Mouse (Mus musculus) liver, postnatal 0 days (tissue): ENCODE measurements around the gene Sar1b. TPM values are rescaled to one million over a fixed set of nuclear protein-coding genes. Genes with fewer than 3 reads are reported as not detected.

Experiments
- ATAC-seq: fragments of 200-750 bp; cut with Nextera tagmentation; 2 replicates; pipeline ENCODE4 v1.8.0; 2017; ENCODE audit warnings: mild to moderate bottlenecking, moderate library complexity
- DNase-seq: peaks from one replicate; pipeline ENCODE4 v3.0.0-alpha.2; 2016
- H3K27ac ChIP-seq: fragments of 300-500 bp; sonication (generic); 2 replicates; pipeline ENCODE4 v1.5.1; 2014; ENCODE audit warnings: antibody characterized with exemption, moderate library complexity, mild to moderate bottlenecking, low read depth
- H3K27me3 ChIP-seq: fragments of 300-500 bp; sonication (generic); 2 replicates; pipeline ENCODE4 v1.6.1; 2014; ENCODE audit warnings: low read length, control low read depth, mixed read lengths; ENCODE audit not compliant: insufficient read depth
- H3K36me3 ChIP-seq: fragments of 300-500 bp; sonication (generic); replicated peaks from 2 replicates; pipeline ENCODE4 v1.6.1; 2014; ENCODE audit warnings: mild to moderate bottlenecking, control low read depth, low read length, moderate library complexity, mixed read lengths; ENCODE audit not compliant: insufficient read depth
- H3K4me1 ChIP-seq: fragments of 300-500 bp; sonication (generic); 2 replicates; pipeline ENCODE4 v1.6.1; 2014; ENCODE audit warnings: antibody characterized with exemption, mild to moderate bottlenecking, control low read depth; ENCODE audit not compliant: insufficient read depth
- H3K4me2 ChIP-seq: fragments of 300-500 bp; sonication (generic); 2 replicates; pipeline ENCODE4 v1.6.1; 2014; ENCODE audit warnings: low read depth, mild to moderate bottlenecking, low read length, moderate library complexity, mixed read lengths
- H3K4me3 ChIP-seq: fragments of 300-500 bp; sonication (generic); 2 replicates; pipeline ENCODE4 v1.5.1; 2014; ENCODE audit warnings: low read depth, low read length
- H3K9ac ChIP-seq: fragments of 300-500 bp; sonication (generic); replicated peaks from 2 replicates; pipeline ENCODE4 v1.6.1; 2014; ENCODE audit warnings: mild to moderate bottlenecking, moderate library complexity
- H3K9me3 ChIP-seq: fragments of 300-500 bp; sonication (generic); 2 replicates; pipeline ENCODE4 v1.6.1; 2016; ENCODE audit warnings: mild to moderate bottlenecking, control low read depth, low read length, mixed read lengths
- CTCF ChIP-seq: sonication (generic); IDR thresholded peaks from 2 replicates; pipeline ENCODE4 v1.5.1; 2016; ENCODE audit warnings: antibody characterized with exemption, low read depth
- EP300 ChIP-seq: IDR thresholded peaks from 2 replicates; pipeline ENCODE4 v1.6.1; 2016; ENCODE audit warnings: antibody characterized with exemption, low read depth, mild to moderate bottlenecking
- WGBS: fragments of 180-500 bp; shearing (Covaris S2); extraction: QIAGEN DNeasy Blood & Tissue Kit; methylation state at CpG from one replicate; pipeline ENCODE4 v1.1.7; 2014; ENCODE audit not compliant: insufficient replicate concordance; 5-methylcytosine and 5-hydroxymethylcytosine counted together
- polyA plus RNA-seq: library from polyadenylated mRNA; unstranded; fragments of >200 nt; fragmentation: Nextera tagmentation; extraction: Ambion mirVana; gene quantifications from 2 replicates; pipeline ENCODE4 v1.2.1, GENCODE M21; 2015

The Sar1b gene
- polyA plus RNA-seq, 1 experiment from 2014 or later: 204 TPM

DNA sequence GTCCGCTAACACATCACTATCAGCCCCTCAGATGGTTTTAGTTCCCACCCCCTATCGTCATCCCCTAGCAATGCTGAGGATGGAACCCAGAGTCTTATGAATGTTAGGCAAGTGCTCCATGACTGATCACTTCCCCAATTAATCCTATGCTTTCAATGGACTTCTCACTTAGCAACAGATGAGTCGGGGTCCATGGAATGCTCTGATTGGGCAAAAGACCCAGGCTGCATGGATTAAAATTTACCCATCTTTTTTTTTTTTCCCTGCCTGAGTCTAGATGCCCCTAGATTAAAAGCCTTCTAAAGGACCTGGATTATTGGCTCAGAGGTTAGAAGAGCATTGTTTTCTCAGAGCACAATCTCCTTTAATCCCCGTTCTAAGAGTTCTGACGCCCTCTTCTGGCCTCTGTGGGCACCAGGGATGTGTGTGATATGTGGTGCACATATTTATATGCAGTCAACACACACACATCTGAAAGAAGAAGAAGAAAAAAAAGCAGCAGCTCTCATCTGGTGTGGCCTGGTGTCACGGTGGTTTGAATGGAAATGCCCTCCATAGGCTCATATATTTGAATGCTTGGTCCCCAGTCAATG lies 46.2 kb downstream of the Sar1b start:
- 60% methylated on average over 6 of the region's 6 CpGs for WGBS
- DNase-seq: peak; percentile 65
- no peak overlapping the region for H3K4me3 ChIP-seq
- ATAC-seq: no peak
- peaks cover 6% of the 10 kb centered on the region for H3K4me1 ChIP-seq
- H3K27ac ChIP-seq: no peak overlapping the region
- TF ChIP-seq EP300: no peak
- TF ChIP-seq CTCF: peak; percentile 36; the same call in 1 of the 2 replicates
- no peaks in the 10 kb centered on the region for H3K36me3 ChIP-seq
- no peaks in the 10 kb centered on the region for H3K27me3 ChIP-seq
- no peak overlapping the region for H3K9ac ChIP-seq
- no peaks in the 10 kb centered on the region for H3K9me3 ChIP-seq
- H3K4me2 ChIP-seq: no peak overlapping the region

DNA sequence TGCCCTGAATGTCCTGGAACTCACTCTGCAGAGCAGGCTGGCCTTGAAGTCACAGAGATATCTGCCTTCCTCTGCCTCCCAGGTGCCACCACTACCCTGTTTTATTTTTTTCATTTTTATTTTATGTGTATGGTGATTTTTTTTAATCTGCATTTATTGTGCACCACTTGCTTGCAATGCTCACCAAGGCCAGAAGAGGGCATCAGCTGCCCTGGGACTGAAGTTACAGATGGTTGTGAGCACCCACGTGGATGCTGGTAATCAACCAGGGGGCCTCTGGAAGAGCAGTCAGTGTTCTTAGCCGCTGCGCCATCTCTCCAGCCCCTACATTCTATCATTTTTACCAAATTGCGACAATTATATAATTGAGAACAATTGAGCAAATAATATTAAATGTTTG lies 47.7 kb downstream of the Sar1b start:
- H3K27me3 ChIP-seq: no peaks in the 10 kb centered on the region
- ATAC-seq: no peak
- no peak overlapping the region for H3K9ac ChIP-seq
- DNase-seq: no peak
- no peak overlapping the region for H3K27ac ChIP-seq
- peaks cover 2% of the 10 kb centered on the region; the same call in 1 of the 2 replicates for H3K36me3 ChIP-seq
- 86% methylated on average over 4 of the region's 4 CpGs for WGBS
- peaks cover 2% of the 10 kb centered on the region for H3K4me1 ChIP-seq
- H3K4me2 ChIP-seq: no peak overlapping the region
- H3K9me3 ChIP-seq: no peaks in the 10 kb centered on the region
- H3K4me3 ChIP-seq: no peak overlapping the region
- TF ChIP-seq CTCF: peak; percentile 52
- TF ChIP-seq EP300: no peak

DNA sequence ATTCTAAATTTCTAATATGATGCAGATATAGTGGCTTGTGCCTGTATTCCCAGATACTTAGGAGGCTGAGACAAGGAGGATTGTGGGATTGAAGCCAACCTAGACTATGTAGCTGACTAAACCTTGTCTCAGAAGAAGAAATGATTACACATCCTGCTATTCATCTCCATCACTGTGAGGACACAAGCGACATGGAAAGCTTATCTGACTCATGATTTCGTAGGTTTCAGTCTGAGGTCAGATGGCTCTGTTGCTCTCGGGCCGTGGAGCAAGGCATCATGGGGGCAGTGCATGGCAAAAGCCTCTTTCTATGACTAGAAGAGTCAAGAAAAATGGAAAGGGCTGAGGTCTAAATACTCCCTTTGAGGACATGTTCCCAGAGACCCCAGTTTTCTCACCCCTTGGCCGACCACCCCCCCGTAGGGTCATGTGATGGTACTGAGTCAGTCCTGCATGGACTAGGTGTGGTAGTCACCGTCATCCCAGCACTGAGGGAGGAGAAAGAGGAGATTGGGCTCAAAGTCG lies 48.6 kb downstream of the Sar1b start:
- DNase-seq: no peak
- H3K9me3 ChIP-seq: no peaks in the 10 kb centered on the region

DNA sequence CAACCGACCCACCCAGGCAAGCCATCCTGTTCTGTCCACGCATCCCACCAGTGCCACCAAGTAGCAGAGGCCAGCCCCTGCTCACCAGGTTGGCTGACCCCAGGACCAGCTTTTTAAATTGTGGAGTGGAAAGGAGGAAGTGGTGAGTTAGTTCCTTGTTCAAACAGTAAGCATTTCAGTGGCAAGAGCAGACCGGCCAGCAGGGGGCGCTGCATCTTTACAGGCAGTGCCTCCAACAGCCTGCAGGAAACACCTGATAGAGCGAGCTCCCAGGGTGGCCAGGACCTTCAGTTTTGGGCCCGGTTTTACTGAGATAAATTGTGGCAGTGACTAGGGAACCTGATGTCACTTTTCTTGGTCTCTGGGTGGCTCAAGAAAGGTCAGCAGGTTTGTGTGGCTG lies 54.3 kb downstream of the Sar1b start:
- 27% methylated on average over 6 of the region's 6 CpGs for WGBS
- H3K9me3 ChIP-seq: no peaks in the 10 kb centered on the region
- no peak overlapping the region for H3K4me3 ChIP-seq
- H3K27me3 ChIP-seq: no peaks in the 10 kb centered on the region
- no peak overlapping the region for H3K4me2 ChIP-seq
- H3K9ac ChIP-seq: no peak overlapping the region; the same call in 1 of the 2 replicates
- peaks cover 8% of the 10 kb centered on the region for H3K4me1 ChIP-seq
- DNase-seq: peak; percentile 96
- peaks cover 11% of the 10 kb centered on the region; the same call in 1 of the 2 replicates for H3K36me3 ChIP-seq
- peak; percentile 99 for TF ChIP-seq CTCF
- TF ChIP-seq EP300: no peak
- H3K27ac ChIP-seq: no peak overlapping the region
- ATAC-seq: peak; percentile 67

More for the DNA sequence above, 48.6 kb downstream of the Sar1b start:
- no peak for TF ChIP-seq CTCF
- no peak for TF ChIP-seq EP300
- no peak overlapping the region for H3K4me2 ChIP-seq
- WGBS: 84% methylated on average over 8 of the region's 8 CpGs
- no peaks in the 10 kb centered on the region for H3K27me3 ChIP-seq
- no peak for ATAC-seq
- H3K36me3 ChIP-seq: peaks cover 7% of the 10 kb centered on the region; the same call in 1 of the 2 replicates
- peaks cover 2% of the 10 kb centered on the region for H3K4me1 ChIP-seq
- no peak overlapping the region for H3K27ac ChIP-seq
- no peak overlapping the region for H3K4me3 ChIP-seq
- no peak overlapping the region for H3K9ac ChIP-seq

DNA sequence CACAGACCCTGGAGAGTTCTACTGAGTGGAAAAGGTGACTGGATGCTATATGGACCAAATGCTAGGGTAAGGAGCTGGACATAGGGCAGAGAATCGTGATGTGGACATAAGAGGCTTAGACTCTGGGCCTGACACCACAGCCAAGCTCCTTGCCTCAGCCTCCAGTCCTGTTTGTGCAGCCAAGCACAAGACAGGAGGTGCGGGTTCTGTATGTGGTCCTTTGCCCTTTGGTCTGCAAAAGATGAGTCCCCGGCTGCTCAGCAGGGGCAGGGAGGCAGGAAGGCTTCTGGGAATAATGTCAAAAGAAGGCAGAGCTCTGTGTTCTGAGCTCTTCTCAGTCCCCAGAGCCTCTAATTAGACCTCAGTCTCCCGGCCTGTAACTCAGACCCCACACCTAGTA lies 55.4 kb downstream of the Sar1b start:
- TF ChIP-seq EP300: no peak
- Histone ChIP-seq H3K9ac (no peak overlapping the region), H3K9me3 (no peaks in the 10 kb centered on the region), H3K27me3 (no peaks in the 10 kb centered on the region), H3K36me3 (peaks cover 11% of the 10 kb centered on the region; the same call in 1 of the 2 replicates), H3K27ac (no peak overlapping the region), H3K4me1 (peaks cover 16% of the 10 kb centered on the region), H3K4me3 (no peak overlapping the region), H3K4me2 (no peak overlapping the region)
- DNase-seq (no peak), ATAC-seq (no peak)
- 74% methylated on average over 4 of the region's 4 CpGs for WGBS

DNA sequence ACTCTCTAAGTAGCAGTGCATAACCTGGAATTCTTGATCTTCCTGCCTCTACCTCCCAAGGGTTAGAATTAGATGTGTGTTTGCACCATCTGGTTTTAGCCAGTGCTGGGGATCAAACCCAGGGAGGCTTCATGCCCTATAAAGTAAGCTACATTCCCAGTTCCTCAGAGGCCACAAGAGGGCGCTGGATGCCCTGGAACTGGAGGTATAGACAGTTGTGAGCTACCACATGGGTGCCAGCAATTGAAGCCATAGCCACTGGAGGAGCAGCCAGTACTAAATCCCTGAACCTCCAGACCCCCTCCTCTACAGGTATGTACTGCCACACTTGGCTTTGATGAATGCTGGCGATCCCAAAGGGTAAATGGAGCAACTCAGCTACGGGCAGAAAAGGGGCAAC lies 56.5 kb downstream of the Sar1b start:
- TF ChIP-seq CTCF (peak; percentile 77), EP300 (no peak)
- Histone ChIP-seq H3K9me3 (no peaks in the 10 kb centered on the region), H3K27me3 (no peaks in the 10 kb centered on the region), H3K36me3 (peaks cover 15% of the 10 kb centered on the region), H3K4me2 (no peak overlapping the region), H3K4me3 (no peak overlapping the region), H3K9ac (no peak overlapping the region), H3K4me1 (peaks cover 19% of the 10 kb centered on the region), H3K27ac (no peak overlapping the region)
- peak; percentile 69 for DNase-seq
- ATAC-seq: no peak
- WGBS: 86% methylated on average over 3 of the region's 3 CpGs
